Comparison of ENCODE assay signal across 20 mouse cellular contexts in the genomic region with DNA sequence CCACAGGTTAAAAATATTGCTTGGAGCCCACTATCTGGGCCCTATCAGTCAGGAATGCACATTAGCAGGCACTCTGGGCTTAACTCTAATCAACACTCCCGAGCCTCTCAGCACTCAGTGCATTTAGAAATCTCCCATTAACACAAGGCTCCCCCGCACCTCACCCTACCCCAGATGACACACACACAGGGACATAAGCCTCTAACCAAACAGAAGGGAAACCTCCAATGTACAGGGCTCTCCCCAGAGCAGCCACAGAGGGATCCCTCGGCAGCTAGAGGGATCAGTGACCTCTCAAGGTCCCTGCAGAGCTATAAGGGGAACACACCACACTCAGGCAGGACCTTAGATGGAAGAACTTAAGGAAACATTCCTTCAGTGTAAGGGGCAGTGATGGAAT. TPM values are rescaled to one million over a fixed set of nuclear protein-coding genes. Genes with fewer than 3 reads are reported as not detected.
A peak's percentile ranks its signal among the peaks of the same experiment; 100 is the strongest.
DNase-seq lines count a peak whose midpoint lies in the region; ATAC-seq and TF ChIP-seq lines count a peak whose summit lies in the region.
"Had no signal": no experiment of that assay in that cellular context is flagged by ENCODE, and none has a peak within 500 bp of the region (broad histone marks: within the 10 kb centered on the region; RNA-seq: fewer than 3 reads in every experiment).

No protein-coding gene starts in this region.

- H3K27ac ChIP-seq in heart, embryonic 14.5 days (replicated peaks in 1 of 2; ENCODE audit: control insufficient read depth in 1 of 2, insufficient read depth in 1 of 2, low read depth in 2 of 2, low read length in 2 of 2), result peak overlapping the region; percentile 48 to 77
- H3K27ac ChIP-seq in bone marrow macrophage, adult 2 months (ENCODE audit: insufficient read depth, low read depth, low read length), result peak overlapping the region; percentile 23; the same call in 1 of the 2 replicates
- peak overlapping the region; percentile 25; the same call in 1 of the 2 replicates for H3K27ac ChIP-seq in liver, embryonic 15.5 days (replicated peaks)
- H3K27ac ChIP-seq: embryonic facial prominence, embryonic 12.5 days; hindbrain, embryonic 15.5 days; limb, embryonic 13.5 days; lung, embryonic 15.5 days; macrophage; midbrain, embryonic 12.5 days had no signal

- H3K4me1 ChIP-seq in heart, embryonic 14.5 days (ENCODE audit: control insufficient read depth in 2 of 2, insufficient read depth in 2 of 2, low read length in 2 of 2), result peaks cover 10 to 18% of the 10 kb centered on the region in 2 experiments
- H3K4me1 ChIP-seq in bone marrow macrophage, adult 2 months (ENCODE audit: control insufficient read depth, insufficient read depth, low read length), result peaks cover 12% of the 10 kb centered on the region
- peaks cover 36% of the 10 kb centered on the region for H3K4me1 ChIP-seq in liver, embryonic 15.5 days (replicated peaks)
- H3K4me1 ChIP-seq: embryonic facial prominence, embryonic 12.5 days; hindbrain, embryonic 15.5 days; lung, embryonic 15.5 days; midbrain, embryonic 12.5 days had no signal

- intact Hi-C loops in heart, postnatal 36 days (cut with DNase I), result no loop called here

- no peaks in the 10 kb centered on the region for H3K9me3 ChIP-seq in heart, embryonic 14.5 days (ENCODE audit: control insufficient read depth, low read length)
- H3K9me3 ChIP-seq in liver, embryonic 15.5 days (replicated peaks), result no peaks in the 10 kb centered on the region
- H3K9me3 ChIP-seq: embryonic facial prominence, embryonic 12.5 days; hindbrain, embryonic 15.5 days; limb, embryonic 13.5 days; lung, embryonic 15.5 days; midbrain, embryonic 12.5 days had no signal

- TF ChIP-seq CTCF in bone marrow macrophage, adult 2 months (IDR thresholded peaks at IDR 0.05; ENCODE audit: low read depth, low read length), result no peak

- peak overlapping the region; percentile 12; the same call in 1 of the 2 replicates for H3K9ac ChIP-seq in heart, embryonic 14.5 days (ENCODE audit: low read length)
- no peak overlapping the region for H3K9ac ChIP-seq in liver, embryonic 15.5 days
- H3K9ac ChIP-seq: embryonic facial prominence, embryonic 12.5 days; hindbrain, embryonic 15.5 days; limb, embryonic 13.5 days; lung, embryonic 15.5 days; midbrain, embryonic 12.5 days had no signal

- H3K4me3 ChIP-seq in heart, embryonic 14.5 days (ENCODE audit: control insufficient read depth in 1 of 2, insufficient read depth in 1 of 2, low read depth in 1 of 2, low read length in 2 of 2), result no peak overlapping the region
- H3K4me3 ChIP-seq in bone marrow macrophage, adult 2 months (ENCODE audit: insufficient read depth, low read length), result no peak overlapping the region
- H3K4me3 ChIP-seq in liver, embryonic 15.5 days (replicated peaks), result no peak overlapping the region
- H3K4me3 ChIP-seq: embryonic facial prominence, embryonic 12.5 days; hindbrain, embryonic 15.5 days; limb, embryonic 13.5 days; lung, embryonic 15.5 days; midbrain, embryonic 12.5 days had no signal

- peaks cover 66% of the 10 kb centered on the region for H3K36me3 ChIP-seq in heart, embryonic 14.5 days (ENCODE audit: control insufficient read depth, insufficient read depth, low read length)
- peaks cover 26% of the 10 kb centered on the region for H3K36me3 ChIP-seq in liver, embryonic 15.5 days (replicated peaks)

- 0 out of 2 replicates have a peak overlapping the region, but pooled peaks have one; percentile 2 for H3K4me2 ChIP-seq in heart, embryonic 14.5 days (ENCODE audit: low read length)
- peak overlapping the region; percentile 0; the same call in 1 of the 2 replicates for H3K4me2 ChIP-seq in liver, embryonic 15.5 days
- H3K4me2 ChIP-seq: embryonic facial prominence, embryonic 12.5 days; hindbrain, embryonic 15.5 days; limb, embryonic 13.5 days; lung, embryonic 15.5 days; midbrain, embryonic 12.5 days had no signal

- 0 out of 2 replicates have a peak, but pooled peaks have one; percentile 42 for ATAC-seq in heart, embryonic 14.5 days (ENCODE audit: insufficient number of reproducible peaks, insufficient read depth, low FRiP score, low read depth)
- ATAC-seq in liver, embryonic 15.5 days (ENCODE audit: insufficient read depth), result peak; percentile 80
- ATAC-seq: forebrain, embryonic 14.5 days; intestine, embryonic 16.5 days had no signal

- no peaks in the 10 kb centered on the region for H3K27me3 ChIP-seq in heart, embryonic 14.5 days (ENCODE audit: control insufficient read depth, insufficient read depth, low read length)
- no peaks in the 10 kb centered on the region for H3K27me3 ChIP-seq in liver, embryonic 15.5 days
- H3K27me3 ChIP-seq: embryonic facial prominence, embryonic 12.5 days; hindbrain, embryonic 15.5 days; limb, embryonic 13.5 days; lung, embryonic 15.5 days had no signal

- WGBS in heart, embryonic 14.5 days, result 11% methylated on average over 3 of the region's 3 CpGs
- WGBS in liver, embryonic 15.5 days (ENCODE audit: insufficient replicate concordance), result 11% methylated on average over 3 of the region's 3 CpGs

- TF ChIP-seq POLR2A in bone marrow macrophage, adult 2 months (IDR thresholded peaks at IDR 0.05; ENCODE audit: borderline replicate concordance, low read depth, low read length), result no peak

- no peak for DNase-seq in heart, postnatal 36 days
- DNase-seq in c-Kit-positive CD71-positive TER-119-negative erythroid progenitor cells, embryonic 14.5 days (ENCODE audit: low read depth), result peak; percentile 41
- no peak for DNase-seq in urinary bladder, adult 18-20 months (ENCODE audit: low spot score in 2 of 2)
- DNase-seq in lung, postnatal 14 days, result no peak
- DNase-seq: adrenal gland, postnatal 36 days; cerebellum, adult 9-11 months; gastrocnemius, postnatal 14 days; heart, postnatal 14 days; spleen, adult 18-20 months had no signal

RNA-seq across cellular contexts. Expression of gene Fbxw4, which starts 28.5 kb away (rescaled TPM):
- polyA plus RNA-seq in heart, embryonic 14.5 days (2014; fragmentation: Nextera tagmentation; extraction: Ambion mirVana), result 4.1 and 6.3 TPM in 2 replicates
- total RNA-seq in heart, postnatal 36 days (2021), result 10 to 100 TPM; 28.1 to 29.4 TPM
- 50.3 and 55.6 TPM in 2 replicates for polyA plus RNA-seq in bone marrow macrophage, adult 2 months (2012; ENCODE audit: insufficient read depth, insufficient read length, missing spikeins)
- 2.4 and 3.5 TPM in 2 replicates for polyA plus RNA-seq in liver, embryonic 15.5 days (2015; fragmentation: Nextera tagmentation; extraction: Ambion mirVana)
